In the genomic region with DNA sequence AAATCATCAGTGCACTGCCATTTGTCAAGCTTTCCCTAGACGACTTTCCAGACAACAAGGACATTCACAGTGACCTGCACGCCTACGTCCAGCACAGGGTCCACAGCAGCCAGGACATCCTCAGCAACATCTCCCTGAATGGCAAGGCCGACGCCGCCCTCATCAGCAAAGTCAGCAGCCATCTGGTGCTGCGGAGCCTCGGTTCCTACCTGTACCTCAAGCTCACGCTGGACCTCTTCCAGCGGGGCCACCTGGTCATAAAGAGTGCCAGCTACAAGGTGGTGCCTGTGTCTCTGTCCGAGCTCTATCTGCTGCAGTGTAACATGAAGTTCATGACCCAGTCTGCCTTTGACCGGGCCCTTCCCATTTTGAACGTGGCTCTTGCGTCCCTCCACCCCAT, we compare ENCODE assay signal across 18 mouse cellular contexts.
DNase-seq lines count a peak whose midpoint lies in the region; ATAC-seq and TF ChIP-seq lines count a peak whose summit lies in the region.
"Had no signal": no experiment of that assay in that cellular context is flagged by ENCODE, and none has a peak within 500 bp of the region (broad histone marks: within the 10 kb centered on the region; RNA-seq: fewer than 3 reads in every experiment).

No protein-coding gene starts in this region.

- no peak overlapping the region for H3K4me3 ChIP-seq in heart, embryonic 10.5 days
- H3K4me3 ChIP-seq in midbrain, embryonic 11.5 days (ENCODE audit: low read depth, low read length) = no peak overlapping the region
- H3K4me3 ChIP-seq in midbrain, embryonic 10.5 days = no peak overlapping the region
- H3K4me3 ChIP-seq in midbrain, embryonic 16.5 days (ENCODE audit: low read depth, low read length) = no peak overlapping the region
- H3K4me3 ChIP-seq in lung, postnatal 0 days (ENCODE audit: low read depth, low read length) = no peak overlapping the region
- H3K4me3 ChIP-seq: forebrain, embryonic 15.5 days; hindbrain, embryonic 15.5 days; limb, embryonic 10.5 days; neural tube, embryonic 13.5 days had no signal

- H3K27me3 ChIP-seq in heart, embryonic 10.5 days (ENCODE audit: insufficient read depth, poor library complexity, severe bottlenecking) = no peaks in the 10 kb centered on the region
- H3K27me3 ChIP-seq in midbrain, embryonic 11.5 days (ENCODE audit: control insufficient read depth, insufficient read depth, low read length) = no peaks in the 10 kb centered on the region
- H3K27me3 ChIP-seq in midbrain, embryonic 10.5 days (ENCODE audit: low read depth, poor library complexity, severe bottlenecking) = peaks cover 9% of the 10 kb centered on the region; the same call in 1 of the 2 replicates
- H3K27me3 ChIP-seq in midbrain, embryonic 16.5 days (ENCODE audit: control insufficient read depth, insufficient read depth, low read depth, low read length) = no peaks in the 10 kb centered on the region
- no peaks in the 10 kb centered on the region for H3K27me3 ChIP-seq in lung, postnatal 0 days (replicated peaks; ENCODE audit: insufficient read depth, low read length)
- H3K27me3 ChIP-seq: forebrain, embryonic 15.5 days; hindbrain, embryonic 15.5 days; neural tube, embryonic 13.5 days had no signal

- no peak for DNase-seq in heart, embryonic 10.5 days (ENCODE audit: low spot score)
- no peak for DNase-seq in heart, postnatal 14 days
- no peak for DNase-seq in midbrain, embryonic 11.5 days (ENCODE audit: low spot score, missing footprints)
- no peak for DNase-seq in midbrain, embryonic 10.5 days (ENCODE audit: low spot score)
- DNase-seq in cerebellum, adult 9-10 months = peak; percentile 94
- DNase-seq in lung, postnatal 0 days (ENCODE audit: low spot score) = no peak
- no peak for DNase-seq in gastrocnemius, postnatal 10 days
- DNase-seq: B cell, adult 2 months; layer of hippocampus, postnatal 36 days; lung, postnatal 10 days; thymus, adult 18-20 months had no signal

- H3K4me1 ChIP-seq in heart, embryonic 10.5 days = peaks cover 26% of the 10 kb centered on the region
- peaks cover 9% of the 10 kb centered on the region; the same call in 1 of the 2 replicates for H3K4me1 ChIP-seq in midbrain, embryonic 11.5 days (ENCODE audit: control insufficient read depth, insufficient read depth, low read length)
- peaks cover 18% of the 10 kb centered on the region for H3K4me1 ChIP-seq in midbrain, embryonic 10.5 days
- no peaks in the 10 kb centered on the region for H3K4me1 ChIP-seq in midbrain, embryonic 16.5 days (ENCODE audit: control insufficient read depth, insufficient read depth, low read length)
- H3K4me1 ChIP-seq in lung, postnatal 0 days (ENCODE audit: insufficient read depth, low read depth, low read length) = no peaks in the 10 kb centered on the region
- H3K4me1 ChIP-seq: hindbrain, embryonic 15.5 days; neural tube, embryonic 13.5 days had no signal

- H3K9ac ChIP-seq in midbrain, embryonic 11.5 days (ENCODE audit: low read length) = no peak overlapping the region
- no peak overlapping the region for H3K9ac ChIP-seq in midbrain, embryonic 16.5 days (ENCODE audit: low read depth, low read length)
- no peak overlapping the region for H3K9ac ChIP-seq in lung, postnatal 0 days (replicated peaks; ENCODE audit: low read depth)
- H3K9ac ChIP-seq: forebrain, embryonic 15.5 days; hindbrain, embryonic 15.5 days; liver, embryonic 14.5 days; neural tube, embryonic 13.5 days had no signal

- whole genome bisulfite sequencing in heart, embryonic 10.5 days = 75% methylated on average over 14 of the region's 14 CpGs
- WGBS in midbrain, embryonic 11.5 days = 71% methylated on average over 14 of the region's 14 CpGs
- WGBS in midbrain, embryonic 10.5 days = 87% methylated on average over 14 of the region's 14 CpGs
- WGBS in midbrain, embryonic 16.5 days = 58% methylated on average over 14 of the region's 14 CpGs
- 75% methylated on average over 14 of the region's 14 CpGs for WGBS in lung, postnatal 0 days

- H3K9me3 ChIP-seq in heart, embryonic 10.5 days = no peaks in the 10 kb centered on the region
- no peaks in the 10 kb centered on the region for H3K9me3 ChIP-seq in midbrain, embryonic 11.5 days (ENCODE audit: control insufficient read depth, low read length)
- no peaks in the 10 kb centered on the region for H3K9me3 ChIP-seq in midbrain, embryonic 10.5 days (replicated peaks)
- no peaks in the 10 kb centered on the region for H3K9me3 ChIP-seq in midbrain, embryonic 16.5 days (replicated peaks; ENCODE audit: control insufficient read depth, low read length, poor library complexity, severe bottlenecking)
- no peaks in the 10 kb centered on the region for H3K9me3 ChIP-seq in lung, postnatal 0 days (ENCODE audit: low read length)
- H3K9me3 ChIP-seq: forebrain, embryonic 15.5 days; hindbrain, embryonic 15.5 days; limb, embryonic 10.5 days; neural tube, embryonic 13.5 days had no signal

- ATAC-seq in midbrain, embryonic 11.5 days (ENCODE audit: low FRiP score) = peak; percentile 58
- ATAC-seq in midbrain, embryonic 16.5 days = 0 out of 2 replicates have a peak, but pooled peaks have one; percentile 36
- ATAC-seq in lung, postnatal 0 days = no peak
- ATAC-seq: forebrain, embryonic 15.5 days; intestine, postnatal 0 days had no signal

- peak overlapping the region; percentile 42; the same call in 1 of the 2 replicates for H3K27ac ChIP-seq in heart, embryonic 10.5 days
- H3K27ac ChIP-seq in midbrain, embryonic 11.5 days (ENCODE audit: low read depth, low read length) = no peak overlapping the region
- no peak overlapping the region; the same call in 1 of the 2 replicates for H3K27ac ChIP-seq in midbrain, embryonic 10.5 days (replicated peaks)
- no peak overlapping the region for H3K27ac ChIP-seq in midbrain, embryonic 16.5 days (ENCODE audit: low read length)
- no peak overlapping the region for H3K27ac ChIP-seq in lung, postnatal 0 days (ENCODE audit: low read length)
- H3K27ac ChIP-seq: forebrain, embryonic 15.5 days; hindbrain, embryonic 15.5 days; limb, embryonic 10.5 days; liver, embryonic 14.5 days; neural tube, embryonic 13.5 days had no signal

- TF ChIP-seq EP300 in lung, postnatal 0 days (IDR thresholded peaks at IDR 0.05) = no peak

- no peak for TF ChIP-seq CTCF in lung, postnatal 0 days (IDR thresholded peaks at IDR 0.05)

- peaks cover 74% of the 10 kb centered on the region for H3K36me3 ChIP-seq in heart, embryonic 10.5 days
- no peaks in the 10 kb centered on the region for H3K36me3 ChIP-seq in midbrain, embryonic 11.5 days (ENCODE audit: control insufficient read depth, insufficient read depth, low read length)
- H3K36me3 ChIP-seq in midbrain, embryonic 10.5 days = peaks cover 17% of the 10 kb centered on the region; the same call in 1 of the 2 replicates
- no peaks in the 10 kb centered on the region for H3K36me3 ChIP-seq in midbrain, embryonic 16.5 days (ENCODE audit: control insufficient read depth, insufficient read depth, low read length)
- H3K36me3 ChIP-seq in lung, postnatal 0 days (ENCODE audit: insufficient read depth, low read length) = peaks cover 28% of the 10 kb centered on the region; the same call in 1 of the 2 replicates
- H3K36me3 ChIP-seq: forebrain, embryonic 15.5 days; hindbrain, embryonic 15.5 days had no signal

- intact Hi-C loops in heart, postnatal 14 days (cut with DNase I) = no loop called here

- no peak overlapping the region for H3K4me2 ChIP-seq in midbrain, embryonic 11.5 days
- no peak overlapping the region for H3K4me2 ChIP-seq in midbrain, embryonic 16.5 days (ENCODE audit: low read length)
- no peak overlapping the region for H3K4me2 ChIP-seq in lung, postnatal 0 days (replicated peaks; ENCODE audit: low read depth, low read length)
- H3K4me2 ChIP-seq: forebrain, embryonic 15.5 days; hindbrain, embryonic 15.5 days; neural tube, embryonic 13.5 days had no signal
